Mouse (Mus musculus): Measurements from ENCODE around the gene Smc3. TPM values are rescaled to one million over a fixed set of nuclear protein-coding genes. Genes with fewer than 3 reads are reported as not detected.
A peak's percentile ranks its signal among the peaks of the same experiment; 100 is the strongest.
"Not testable (repeated sequence)": the region's sequence is repeated elsewhere in the genome, so short reads cannot be mapped to it uniquely, and the experiment has no call there.

The Smc3 gene
- polyA plus RNA-seq, 1 experiment from 2014 or later, result 78.1 TPM

- Histone ChIP-seq H3K27me3 (no peaks in the 10 kb centered on the region), H3K4me2 (replicated peaks) (no peak overlapping the region), H3K9me3 (replicated peaks) (no peaks in the 10 kb centered on the region), H3K9ac (no peak overlapping the region), H3K4me3 (no peak overlapping the region), H3K27ac (no peak overlapping the region), H3K36me3 (peaks cover 36% of the 10 kb centered on the region), H3K4me1 (peaks cover 18% of the 10 kb centered on the region)
- ATAC-seq (ENCODE audit: low FRiP score), result 0 out of 2 replicates have a peak, but pooled peaks have one; percentile 12
- 51% methylated on average over 5 of the region's 5 CpGs for WGBS
Observed at GRCm38 (mm10) chr19:53648056-53648455, 47.9 kb downstream of the Smc3 start.

- no peak overlapping the region for H3K4me3 ChIP-seq
- no peaks in the 10 kb centered on the region for H3K27me3 ChIP-seq
- no peak overlapping the region for H3K4me2 ChIP-seq (replicated peaks)
- no peaks in the 10 kb centered on the region for H3K9me3 ChIP-seq (replicated peaks)
- peaks cover 22% of the 10 kb centered on the region for H3K4me1 ChIP-seq
- 40% methylated on average over 10 of the region's 10 CpGs for WGBS
- H3K9ac ChIP-seq, result 0 out of 2 replicates have a peak overlapping the region, but pooled peaks have one; percentile 27
- peak; percentile 57 for ATAC-seq (ENCODE audit: low FRiP score)
- H3K27ac ChIP-seq, result no peak overlapping the region
- peaks cover 29% of the 10 kb centered on the region for H3K36me3 ChIP-seq
Observed at GRCm38 (mm10) chr19:53648802-53649236, 48.6 kb downstream of the Smc3 start.

- Histone ChIP-seq H3K4me3 (no peak overlapping the region), H3K4me2 (replicated peaks) (no peak overlapping the region), H3K27me3 (no peaks in the 10 kb centered on the region), H3K27ac (no peak overlapping the region), H3K9ac (no peak overlapping the region), H3K4me1 (peaks cover 27% of the 10 kb centered on the region), H3K9me3 (replicated peaks) (no peaks in the 10 kb centered on the region), H3K36me3 (peaks cover 25% of the 10 kb centered on the region)
- ATAC-seq (ENCODE audit: low FRiP score), result no peak
- WGBS, result 85% methylated on average over 6 of the region's 6 CpGs
Observed at GRCm38 (mm10) chr19:53649361-53649760, 49.2 kb downstream of the Smc3 start.

GRCm38 (mm10) chr19:53649802-53650201 lies 49.6 kb downstream of the Smc3 start:
- Histone ChIP-seq H3K27ac (no peak overlapping the region), H3K4me3 (no peak overlapping the region), H3K4me2 (replicated peaks) (no peak overlapping the region), H3K27me3 (no peaks in the 10 kb centered on the region), H3K36me3 (peaks cover 22% of the 10 kb centered on the region), H3K9ac (no peak overlapping the region), H3K4me1 (peaks cover 28% of the 10 kb centered on the region), H3K9me3 (replicated peaks) (no peaks in the 10 kb centered on the region)
- no peak for ATAC-seq (ENCODE audit: low FRiP score)
- WGBS, result 56% methylated on average over 5 of the region's 5 CpGs

GRCm38 (mm10) chr19:53650921-53651320 lies 50.7 kb downstream of the Smc3 start:
- Histone ChIP-seq H3K27ac (no peak overlapping the region), H3K36me3 (peaks cover 13% of the 10 kb centered on the region), H3K4me1 (peaks cover 28% of the 10 kb centered on the region), H3K4me3 (no peak overlapping the region), H3K9me3 (replicated peaks) (no peaks in the 10 kb centered on the region), H3K9ac (no peak overlapping the region), H3K4me2 (replicated peaks) (no peak overlapping the region), H3K27me3 (no peaks in the 10 kb centered on the region)
- ATAC-seq (ENCODE audit: low FRiP score), result no peak
- WGBS, result 88% methylated on average over 7 of the region's 7 CpGs

GRCm38 (mm10) chr19:53652267-53652666 lies 52.1 kb downstream of the Smc3 start:
- Histone ChIP-seq H3K9ac (no peak overlapping the region), H3K27ac (no peak overlapping the region), H3K36me3 (peaks cover under 1% of the 10 kb centered on the region; the same call in 1 of the 2 replicates), H3K9me3 (replicated peaks) (no peaks in the 10 kb centered on the region), H3K4me1 (peaks cover 28% of the 10 kb centered on the region), H3K27me3 (no peaks in the 10 kb centered on the region), H3K4me3 (no peak overlapping the region), H3K4me2 (replicated peaks) (no peak overlapping the region)
- 0 out of 2 replicates have a peak, but pooled peaks have one; percentile 30 for ATAC-seq (ENCODE audit: low FRiP score)
- 56% methylated on average over 9 of the region's 9 CpGs for WGBS

- Histone ChIP-seq H3K36me3 (no peaks in the 10 kb centered on the region), H3K27ac (no peak overlapping the region), H3K9me3 (replicated peaks) (no peaks in the 10 kb centered on the region), H3K4me3 (no peak overlapping the region), H3K4me1 (peaks cover 28% of the 10 kb centered on the region), H3K4me2 (replicated peaks) (no peak overlapping the region), H3K27me3 (no peaks in the 10 kb centered on the region), H3K9ac (no peak overlapping the region)
- 74% methylated on average over 20 of the region's 20 CpGs for WGBS
- ATAC-seq (ENCODE audit: low FRiP score), result peak; percentile 26; the same call in 1 of the 2 replicates
Observed at GRCm38 (mm10) chr19:53653624-53654467, 53.6 kb downstream of the Smc3 start.

- whole genome bisulfite sequencing, result 87% methylated on average over 11 of the region's 11 CpGs
- not testable (repeated sequence) for H3K4me2 ChIP-seq (replicated peaks); ATAC-seq (ENCODE audit: low FRiP score)
Observed at GRCm38 (mm10) chr19:53656443-53656842, 56.2 kb downstream of the Smc3 start.

GRCm38 (mm10) chr19:53657437-53657836 lies 57.2 kb downstream of the Smc3 start:
- Histone ChIP-seq H3K27ac (no peak overlapping the region), H3K4me3 (no peak overlapping the region), H3K4me2 (replicated peaks) (no peak overlapping the region), H3K9me3 (replicated peaks) (no peaks in the 10 kb centered on the region), H3K4me1 (peaks cover 14% of the 10 kb centered on the region), H3K9ac (no peak overlapping the region), H3K27me3 (no peaks in the 10 kb centered on the region), H3K36me3 (no peaks in the 10 kb centered on the region)
- no peak for ATAC-seq (ENCODE audit: low FRiP score)
- 87% methylated on average over 5 of the region's 5 CpGs for WGBS

More at GRCm38 (mm10) chr19:53656443-53656842, 56.2 kb downstream of the Smc3 start:
- peaks cover 19% of the 10 kb centered on the region for H3K4me1 ChIP-seq
- not testable (repeated sequence) for H3K27ac ChIP-seq; H3K4me3 ChIP-seq; H3K27me3 ChIP-seq; H3K9me3 ChIP-seq (replicated peaks); H3K9ac ChIP-seq; H3K36me3 ChIP-seq

GRCm38 (mm10) chr19:53660722-53661420 lies 60.7 kb downstream of the Smc3 start:
- 78% methylated on average over 9 of the region's 9 CpGs for WGBS
- no peak for ATAC-seq (ENCODE audit: low FRiP score)
- H3K4me2 ChIP-seq (replicated peaks), result no peak overlapping the region

GRCm38 (mm10) chr19:53661938-53662722 lies 61.9 kb downstream of the Smc3 start:
- Histone ChIP-seq H3K27me3 (no peaks in the 10 kb centered on the region), H3K36me3 (no peaks in the 10 kb centered on the region), H3K9ac (no peak overlapping the region), H3K4me2 (replicated peaks) (no peak overlapping the region), H3K27ac (no peak overlapping the region), H3K4me3 (no peak overlapping the region), H3K9me3 (replicated peaks) (no peaks in the 10 kb centered on the region), H3K4me1 (peaks cover 2% of the 10 kb centered on the region; the same call in 1 of the 2 replicates)
- 50% methylated on average over 14 of the region's 14 CpGs for WGBS
- ATAC-seq (ENCODE audit: low FRiP score), result no peak

More at GRCm38 (mm10) chr19:53660722-53661420, 60.7 kb downstream of the Smc3 start:
- H3K9ac ChIP-seq, result no peak overlapping the region
- no peaks in the 10 kb centered on the region for H3K9me3 ChIP-seq (replicated peaks)
- H3K4me1 ChIP-seq, result no peaks in the 10 kb centered on the region
- no peaks in the 10 kb centered on the region for H3K36me3 ChIP-seq
- H3K4me3 ChIP-seq, result no peak overlapping the region
- H3K27ac ChIP-seq, result no peak overlapping the region
- H3K27me3 ChIP-seq, result no peaks in the 10 kb centered on the region

GRCm38 (mm10) chr19:53664831-53665230 lies 64.6 kb downstream of the Smc3 start:
- WGBS, result 90% methylated on average over 9 of the region's 9 CpGs
- Histone ChIP-seq H3K9me3 (replicated peaks) (no peaks in the 10 kb centered on the region), H3K27me3 (no peaks in the 10 kb centered on the region), H3K4me3 (no peak overlapping the region), H3K36me3 (no peaks in the 10 kb centered on the region), H3K9ac (no peak overlapping the region), H3K4me1 (peaks cover 2% of the 10 kb centered on the region; the same call in 1 of the 2 replicates), H3K4me2 (replicated peaks) (no peak overlapping the region), H3K27ac (no peak overlapping the region)
- no peak for ATAC-seq (ENCODE audit: low FRiP score)
